Mouse (Mus musculus) NIH3T3 (cell line): ENCODE results near the gene Cypt15.
"Not testable (repeated sequence)": the region's sequence is repeated elsewhere in the genome, so short reads cannot be mapped to it uniquely, and the experiment has no call there.

ENCODE experiments used
- DNase-seq: peaks from one replicate; pipeline ENCODE4 v3.0.0-alpha.2; 2012; ENCODE audit warnings: low read depth

Cypt15 gene

DNA sequence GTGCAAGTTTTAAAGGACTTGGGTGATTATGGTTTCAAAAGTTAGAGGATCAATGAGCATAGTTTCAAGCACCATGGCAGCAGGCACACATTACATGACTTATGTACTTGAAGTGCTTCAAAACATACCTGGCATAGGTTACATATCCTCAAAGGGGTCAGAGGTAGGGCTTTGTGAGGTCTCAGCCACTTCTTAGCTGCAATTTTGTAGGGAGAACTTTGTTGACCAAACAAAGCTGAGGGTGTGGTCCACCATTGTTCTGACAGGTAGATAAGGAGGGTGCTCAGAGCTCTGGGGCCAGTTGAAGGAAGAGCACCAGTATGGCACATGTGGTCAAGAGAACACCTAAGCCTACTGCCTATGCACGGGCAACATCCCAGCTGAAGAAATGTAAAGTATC lies at the start of gene Cypt15:
Gene Cypt15, plus strand, starts transcription at position 301 of the 400 bp plus-strand sequence.
- DNase-seq: not testable (repeated sequence)

DNA sequence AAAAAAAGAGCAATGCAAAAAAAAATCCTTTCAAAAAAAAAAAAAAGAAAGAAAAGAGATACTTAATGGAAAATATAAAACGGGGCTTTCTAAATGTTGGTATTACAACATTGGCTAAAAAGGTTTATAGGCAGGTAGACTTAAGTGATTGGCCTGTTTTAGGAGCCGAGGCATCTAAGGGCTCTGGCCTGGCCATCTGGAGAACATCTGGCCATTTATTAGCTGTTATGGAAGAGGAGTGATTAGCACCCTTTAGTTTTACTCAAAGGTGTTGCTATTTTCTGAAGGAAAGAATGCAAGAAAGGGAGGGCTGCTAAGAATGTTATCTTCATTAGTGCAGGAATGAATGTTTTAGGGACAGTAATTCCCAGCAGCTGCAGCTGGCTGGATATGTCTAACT lies 24.9 kb downstream of the Cypt15 start:
- no peak for DNase-seq

DNA sequence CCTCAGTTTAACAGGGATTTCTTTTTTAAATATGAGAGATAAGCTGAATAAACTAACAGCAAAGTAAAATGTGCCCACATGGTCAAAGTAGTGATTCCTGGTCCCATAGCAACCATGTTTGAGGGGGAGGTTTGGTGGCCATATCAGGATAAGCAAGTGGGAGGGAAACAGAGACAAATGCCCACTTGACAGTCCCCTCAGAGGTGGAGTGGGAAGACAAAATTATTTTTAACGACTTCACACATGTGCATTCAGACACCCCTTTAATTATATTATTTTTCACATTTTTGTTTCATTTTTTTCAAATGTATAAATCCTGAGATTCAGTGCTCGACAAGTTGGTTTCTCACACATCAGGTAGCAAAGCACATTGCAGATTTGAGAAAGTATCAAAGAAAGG lies 32.8 kb downstream of the Cypt15 start:
- DNase-seq: no peak

DNA sequence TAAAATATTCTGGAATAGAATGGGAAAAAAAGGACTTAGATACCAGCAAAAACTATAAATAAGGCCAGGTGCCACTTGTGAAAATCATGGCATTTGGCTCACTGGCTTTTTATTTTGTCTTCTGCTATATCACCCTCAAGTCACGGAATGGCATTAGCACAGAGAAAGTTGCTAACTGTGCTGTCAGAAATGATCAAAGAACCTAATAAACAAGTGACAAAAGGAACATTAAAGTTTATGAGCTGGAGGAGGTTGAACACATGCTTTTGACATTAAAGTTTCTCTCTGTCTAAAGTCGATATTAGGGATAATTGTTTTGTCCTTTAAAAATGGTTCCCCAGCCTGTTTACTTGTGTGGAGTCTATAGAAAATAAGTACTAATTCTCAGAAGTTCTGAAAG lies 37.7 kb downstream of the Cypt15 start:
- DNase-seq: no peak
